Mouse (Mus musculus) left cerebral cortex, adult 9 months (tissue): ENCODE measurements around the gene Ilf2.
A peak's percentile ranks its signal among the peaks of the same experiment; 100 is the strongest.

Source experiments
- DNase-seq, 2 experiments: peaks; one replicate each; pipeline ENCODE4 v3.0.0; 2022; ENCODE audit warnings: low spot score in 2 of 2

Ilf2 gene

DNA sequence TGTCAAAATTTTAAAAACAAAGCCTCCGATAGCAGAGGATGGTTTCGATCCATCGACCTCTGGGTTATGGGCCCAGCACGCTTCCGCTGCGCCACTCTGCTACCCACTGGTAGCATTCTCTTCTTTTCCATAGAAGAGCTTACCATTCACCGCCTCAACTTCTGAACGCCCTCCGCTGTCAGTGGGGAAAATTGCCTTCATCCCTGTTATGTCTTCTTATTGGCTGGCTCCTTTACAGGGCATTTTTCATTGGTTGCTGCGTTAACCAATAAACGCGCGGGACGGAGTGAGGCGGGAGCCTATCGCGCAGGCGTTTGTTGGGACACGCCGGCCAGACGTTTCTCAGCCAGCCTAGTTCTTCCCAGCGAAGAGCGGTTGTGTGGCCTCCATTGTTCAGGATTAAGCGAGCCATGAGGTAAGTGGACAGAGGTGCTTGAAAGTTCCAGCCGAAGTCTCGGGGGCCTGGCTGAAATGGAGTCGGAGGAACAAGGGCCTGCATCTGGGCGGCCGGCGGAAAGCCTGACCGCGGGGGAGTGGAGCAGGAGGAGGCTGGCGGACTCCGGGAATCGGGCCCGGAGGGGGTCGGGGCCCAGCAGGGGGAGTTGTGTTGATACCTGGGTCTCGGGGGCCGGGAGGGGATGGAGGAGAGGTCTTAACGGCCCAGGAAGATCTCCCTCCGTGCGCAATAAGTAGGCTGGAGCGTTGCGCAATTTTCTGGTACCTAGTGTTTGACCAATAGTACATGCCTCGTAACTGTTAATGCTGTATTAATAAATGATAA lies at the start of gene Ilf2:
Ilf2 (plus strand) TSS at position 296 of the 781 bp plus-strand sequence.
- peak; percentile 96 to 98 for DNase-seq

DNA sequence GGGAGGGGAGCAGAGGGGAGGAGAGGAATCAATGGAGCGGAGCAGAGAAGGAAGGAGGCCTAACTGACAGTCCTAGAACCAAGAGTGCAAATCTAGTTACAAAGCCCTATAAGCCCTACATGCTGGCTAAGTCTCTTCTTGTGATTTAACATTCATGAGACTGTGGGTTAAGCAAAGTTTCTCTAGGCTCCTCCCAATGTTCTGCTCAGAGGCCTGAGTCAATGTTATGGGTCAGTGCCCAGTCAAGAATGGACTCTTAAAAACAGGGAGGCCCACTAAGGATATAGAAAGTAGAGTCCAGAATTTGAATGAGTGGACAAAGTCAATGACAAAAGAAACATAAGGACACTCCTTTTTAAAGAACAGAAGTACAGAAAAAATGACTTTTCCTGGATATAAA lies 48.4 kb upstream of the Ilf2 start:
- DNase-seq = no peak

DNA sequence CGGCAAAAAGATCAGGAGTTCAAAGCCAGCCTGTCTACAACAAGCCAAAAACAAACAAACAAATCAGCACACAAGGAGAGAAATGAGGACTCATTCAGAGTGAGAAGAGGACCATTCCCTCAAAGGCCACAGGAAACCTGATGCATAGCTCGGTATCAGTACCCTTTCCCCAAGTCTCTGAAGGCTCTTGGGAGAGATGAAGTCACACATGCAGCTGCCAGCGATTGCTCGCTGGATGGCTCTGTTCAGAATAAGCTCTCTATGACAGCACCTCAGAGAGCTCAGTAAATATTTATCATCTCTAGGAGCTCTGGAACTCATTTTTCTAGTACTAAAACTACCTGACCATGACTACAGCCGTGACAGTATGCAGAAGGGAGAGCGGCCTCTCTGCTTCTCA lies 47.7 kb upstream of the Ilf2 start:
- no peak for DNase-seq

DNA sequence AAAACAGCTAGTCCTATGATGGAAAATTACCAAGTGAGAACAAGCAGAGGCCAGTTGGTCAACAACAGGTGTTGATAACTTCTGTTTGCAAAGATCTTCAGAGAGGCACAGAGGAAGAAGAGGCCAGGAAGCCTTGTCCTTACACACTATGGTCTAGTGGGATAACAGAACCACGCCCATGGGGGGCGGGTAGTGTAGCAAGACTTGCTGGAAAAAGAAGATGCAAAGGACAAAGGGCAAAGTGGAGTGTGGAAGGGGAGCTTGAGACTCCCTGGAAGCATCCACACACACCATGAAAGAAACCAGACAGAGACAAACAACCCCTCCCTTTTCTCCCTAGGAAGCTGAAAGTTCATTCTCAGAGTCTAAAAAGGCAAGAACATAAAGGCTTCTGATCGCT lies 46.4 kb upstream of the Ilf2 start:
- no peak for DNase-seq

DNA sequence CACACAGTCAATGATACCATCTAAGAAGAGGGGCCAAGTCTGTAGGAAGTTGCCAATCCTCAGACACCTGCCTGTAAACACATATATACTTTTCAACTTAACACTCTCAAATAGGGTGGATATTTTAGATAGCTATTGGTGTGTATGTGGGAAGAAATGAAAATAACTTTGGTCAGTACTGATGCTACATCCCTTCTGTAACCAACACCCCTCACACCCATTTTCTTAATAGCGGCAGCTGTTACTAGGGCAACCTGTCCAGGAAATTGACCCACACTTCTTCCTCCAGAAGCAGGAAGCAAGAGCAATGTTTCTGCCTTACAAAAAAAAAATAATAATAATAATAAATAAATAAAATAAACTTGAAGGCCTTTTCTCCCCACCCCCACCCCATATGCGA lies 43.6 kb upstream of the Ilf2 start:
- no peak for DNase-seq

DNA sequence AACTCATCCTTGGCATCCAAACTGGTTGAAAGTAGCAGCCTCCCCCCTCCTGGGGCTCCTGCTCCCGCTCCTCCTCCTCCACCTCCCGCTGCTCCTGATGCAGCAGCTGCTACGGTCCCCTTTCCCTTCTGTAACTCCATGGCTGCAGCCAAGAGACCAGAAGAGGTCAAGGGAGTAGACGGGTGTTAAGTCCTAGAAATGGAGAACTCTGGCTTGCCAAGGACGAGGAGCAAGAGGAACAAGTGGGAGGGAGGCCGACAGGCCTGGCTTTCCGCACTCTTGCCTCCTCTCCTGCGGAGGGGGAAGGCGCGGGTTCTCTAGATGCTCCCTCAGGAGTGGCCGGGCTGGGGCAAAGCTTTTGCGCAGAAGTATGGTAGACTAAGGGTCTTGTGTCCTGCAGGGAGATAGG lies 43.1 kb upstream of the Ilf2 start:
- peak; percentile 33 to 47 for DNase-seq

DNA sequence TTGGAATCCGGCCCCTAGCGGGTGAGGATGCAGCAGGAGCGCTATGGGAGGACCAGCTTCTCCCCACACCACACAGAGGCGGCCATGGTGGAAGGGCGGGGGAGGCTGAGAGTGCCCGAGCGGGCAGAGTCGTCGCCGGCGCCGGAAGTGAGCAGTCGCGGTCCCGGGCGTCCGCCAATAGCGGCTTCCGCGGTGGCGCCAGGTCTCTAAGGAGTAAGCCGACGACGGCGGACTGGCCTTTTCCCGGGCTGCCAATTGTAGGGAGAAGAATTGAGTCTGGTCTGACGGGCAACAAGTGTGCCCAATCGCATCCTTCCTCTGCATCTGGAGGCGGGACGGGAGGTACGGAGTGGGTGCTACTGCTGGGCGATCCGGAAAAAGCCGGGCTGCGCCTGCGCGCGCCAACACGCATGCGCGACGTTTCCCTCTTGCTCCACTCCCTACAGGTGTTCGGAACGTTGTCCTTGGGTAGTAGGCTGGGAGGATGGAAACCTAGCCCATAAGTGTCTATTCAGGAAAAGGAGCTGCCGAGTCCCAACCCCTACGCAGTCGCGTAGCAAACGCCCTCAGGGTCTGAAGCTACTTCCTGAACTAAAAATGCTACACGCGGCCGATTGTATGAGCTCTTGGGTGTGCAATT lies 42.4 kb upstream of the Ilf2 start, which contains the start of gene Ints3:
Ints3 (minus strand) TSS at position 242 of the 640 bp plus-strand sequence.
- peak; percentile 100 for DNase-seq

DNA sequence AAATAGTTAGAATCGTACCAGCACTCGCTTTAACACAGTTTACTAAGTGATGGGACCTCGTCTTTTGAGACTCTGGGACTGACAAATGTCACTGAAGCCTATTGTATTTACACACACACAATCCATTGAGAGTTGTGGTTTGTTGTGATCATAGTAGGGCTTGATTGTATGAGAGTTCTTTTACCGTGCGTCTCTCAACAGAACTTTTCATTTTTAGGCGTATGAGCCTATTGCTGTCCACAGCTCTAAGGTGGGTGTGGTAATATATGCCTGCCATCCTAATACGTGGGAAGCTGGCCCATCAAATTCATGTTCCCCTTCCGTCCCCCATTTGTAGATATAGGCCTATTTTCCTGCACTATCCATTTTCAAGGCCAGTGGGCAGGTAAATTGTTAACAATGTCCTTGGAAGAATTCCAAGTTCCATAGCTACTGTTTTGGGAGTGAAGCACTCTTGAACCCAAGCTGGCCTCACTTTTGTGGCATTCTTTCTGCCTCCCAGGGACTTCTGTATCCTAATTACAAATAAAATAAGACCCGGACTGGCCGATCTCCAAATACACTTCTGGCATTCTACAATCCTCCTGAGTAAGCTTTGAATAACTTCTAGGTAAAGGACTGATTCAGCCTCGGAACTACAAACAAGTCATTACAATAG lies 41.7 kb upstream of the Ilf2 start:
- DNase-seq = no peak

DNA sequence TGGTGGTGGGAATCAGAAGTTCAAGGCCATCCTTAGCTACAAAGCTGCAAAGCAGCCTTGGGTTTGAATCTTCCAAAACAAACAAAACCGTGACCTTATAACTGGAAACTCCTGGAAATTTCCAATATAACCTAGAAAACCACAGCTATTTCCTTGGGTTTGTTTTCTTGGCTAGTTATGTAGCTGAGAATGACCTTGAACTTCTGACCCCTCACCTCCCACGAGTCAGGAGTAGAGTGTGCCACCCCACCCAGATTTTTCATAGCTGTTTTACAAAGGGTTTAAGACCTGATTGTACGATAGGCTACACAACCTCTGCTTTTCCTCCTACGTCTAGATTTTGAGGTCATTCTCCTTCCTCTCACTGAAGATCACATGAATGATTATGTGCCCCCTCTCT lies 38.8 kb upstream of the Ilf2 start:
- no peak for DNase-seq

DNA sequence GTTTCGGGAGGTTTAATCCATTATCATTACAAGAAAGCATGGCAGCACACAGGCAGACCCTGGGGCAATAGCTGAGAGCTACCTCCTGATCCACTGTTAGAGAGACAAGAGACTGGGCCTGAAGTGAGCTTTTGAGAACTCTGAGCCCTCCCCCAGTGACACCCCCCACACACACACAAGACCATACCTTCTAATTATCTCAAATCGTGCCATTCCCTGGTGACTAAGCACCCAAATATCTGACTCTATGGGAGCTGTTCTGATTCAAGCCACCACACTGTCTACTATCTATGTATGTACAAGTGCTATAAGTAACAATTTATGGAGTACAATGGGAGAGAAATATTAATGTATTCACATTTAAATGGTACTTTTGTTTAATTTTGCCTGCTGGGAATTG lies 35.2 kb upstream of the Ilf2 start:
- DNase-seq = no peak

DNA sequence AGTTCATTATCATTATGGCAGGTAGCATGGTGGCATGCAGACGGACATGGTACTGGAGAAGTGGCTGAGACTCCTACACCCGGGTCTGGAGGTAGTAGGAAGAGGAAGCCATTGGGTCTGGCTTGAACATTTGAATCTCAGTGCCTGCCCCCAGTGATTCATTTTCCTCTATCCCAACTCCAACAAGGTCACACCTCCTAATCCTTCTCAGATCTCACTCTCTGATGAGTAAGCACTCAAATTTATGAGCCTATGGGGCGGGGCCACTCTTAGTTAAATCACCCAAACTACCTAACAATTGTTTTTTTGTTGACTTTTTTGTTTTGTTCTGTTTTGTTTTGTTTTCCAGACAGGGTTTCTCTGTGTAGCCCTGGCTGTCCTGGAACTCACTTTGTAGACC lies 31.9 kb upstream of the Ilf2 start:
- no peak for DNase-seq

DNA sequence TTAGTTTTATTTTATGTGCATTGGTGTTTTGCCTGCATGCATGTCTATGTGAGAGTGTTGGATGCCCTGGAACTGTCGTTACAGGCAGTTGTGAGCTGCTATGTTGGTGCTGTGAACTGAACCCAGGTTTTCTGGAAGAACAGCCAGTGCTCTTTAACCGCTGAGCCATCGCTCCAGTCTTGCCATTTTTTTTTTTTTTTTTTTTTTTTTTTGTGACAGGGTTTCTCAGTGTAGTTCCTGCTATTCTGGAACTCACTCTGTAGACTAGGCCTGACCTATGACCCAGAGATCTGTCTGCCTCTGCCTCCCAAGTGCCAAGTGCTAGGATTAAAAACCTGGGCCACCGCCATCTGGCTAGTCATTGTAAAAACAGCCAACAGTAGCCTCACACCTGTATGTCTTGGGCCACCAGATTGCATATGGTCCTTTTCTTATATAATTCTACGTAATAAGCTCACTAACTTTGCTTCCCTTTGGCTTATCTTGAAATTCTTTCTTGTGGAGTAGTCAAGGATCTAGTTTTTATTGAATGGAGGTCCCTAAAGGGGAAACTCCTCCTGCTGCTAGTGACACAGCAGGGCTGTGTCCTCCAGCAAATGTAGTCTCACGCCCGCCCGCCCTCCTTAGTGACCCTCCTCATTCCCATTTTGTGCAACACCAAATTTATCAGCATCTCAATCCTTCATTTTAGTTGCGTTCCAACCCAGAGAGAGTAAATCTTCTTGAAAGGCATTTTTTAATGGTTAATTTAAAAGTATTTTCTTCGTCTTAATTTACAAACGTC lies 30.3 kb upstream of the Ilf2 start:
- DNase-seq = no peak

DNA sequence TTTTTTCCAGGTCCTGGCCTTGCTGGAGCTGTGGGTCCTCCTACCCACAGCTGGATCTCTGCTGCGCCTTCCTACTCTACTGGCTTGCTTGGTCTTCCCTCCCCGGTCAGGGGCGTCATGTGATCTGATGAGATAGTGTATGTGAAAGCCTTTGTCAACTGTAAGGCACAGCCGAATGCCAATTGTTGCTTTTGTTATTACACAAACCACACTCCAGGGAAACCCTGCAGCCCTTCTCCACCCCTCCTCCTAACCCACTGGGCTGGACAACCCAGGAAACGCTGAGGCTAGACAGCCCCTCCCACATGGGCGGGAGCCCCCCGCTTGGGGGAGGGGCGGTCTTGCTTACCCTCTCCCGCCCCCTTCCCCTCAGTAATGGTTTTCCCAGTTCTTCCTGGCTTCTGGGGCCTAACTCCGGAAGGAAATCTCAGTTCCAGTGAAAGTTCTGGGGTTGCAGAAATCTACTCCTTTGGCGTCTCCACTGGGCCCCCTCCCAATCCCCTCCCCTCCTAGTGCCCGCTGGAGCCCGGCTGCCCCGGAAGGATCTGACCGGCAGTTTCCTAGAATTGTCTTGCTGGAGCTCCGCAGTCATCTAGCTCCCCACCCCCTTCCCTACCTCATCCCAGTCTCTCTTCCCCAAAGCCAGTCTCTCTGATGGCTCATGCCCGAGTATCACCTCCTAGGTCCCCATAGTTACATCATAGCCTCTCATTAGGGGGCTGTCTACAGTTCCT lies 29.4 kb upstream of the Ilf2 start:
- peak; percentile 58 to 63 for DNase-seq

DNA sequence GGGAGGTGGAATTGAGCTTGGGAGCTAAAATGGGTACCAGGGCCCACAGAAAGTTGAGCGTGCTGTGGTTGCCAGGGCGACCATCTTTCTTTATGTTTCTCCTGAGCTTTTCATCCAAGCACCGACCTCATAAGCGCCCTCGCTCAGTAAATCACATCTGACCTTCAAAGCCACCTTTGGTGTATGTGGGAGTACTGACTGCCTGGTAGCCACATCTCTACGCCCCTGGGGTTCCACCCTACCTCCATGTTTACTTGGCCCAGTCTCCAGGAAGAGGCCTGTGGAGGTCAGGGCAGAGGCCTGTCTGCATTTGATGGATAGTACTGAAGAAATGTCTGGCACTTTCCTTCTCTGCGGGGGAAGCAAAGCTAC lies 28.8 kb upstream of the Ilf2 start:
- DNase-seq = no peak

DNA sequence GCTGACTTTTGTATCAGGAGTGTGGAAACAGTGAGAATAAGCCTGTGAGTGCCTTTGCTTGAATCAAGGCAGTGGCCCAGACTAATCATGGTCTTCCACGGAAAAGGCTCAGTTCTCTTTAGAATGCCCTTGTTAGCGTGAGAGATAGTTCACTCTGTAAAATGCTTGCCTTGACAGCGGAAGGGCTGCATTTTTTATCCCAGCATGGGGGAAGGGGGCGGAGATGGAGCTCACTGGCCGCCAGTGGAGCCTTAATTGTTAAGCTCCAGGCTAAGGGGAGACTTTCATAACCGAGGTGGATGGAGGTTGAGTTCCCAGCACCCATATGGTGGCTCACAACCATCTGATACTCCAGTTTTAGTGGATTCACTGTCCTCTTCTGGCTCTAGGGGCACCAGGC lies 27.3 kb upstream of the Ilf2 start:
- no peak for DNase-seq

DNA sequence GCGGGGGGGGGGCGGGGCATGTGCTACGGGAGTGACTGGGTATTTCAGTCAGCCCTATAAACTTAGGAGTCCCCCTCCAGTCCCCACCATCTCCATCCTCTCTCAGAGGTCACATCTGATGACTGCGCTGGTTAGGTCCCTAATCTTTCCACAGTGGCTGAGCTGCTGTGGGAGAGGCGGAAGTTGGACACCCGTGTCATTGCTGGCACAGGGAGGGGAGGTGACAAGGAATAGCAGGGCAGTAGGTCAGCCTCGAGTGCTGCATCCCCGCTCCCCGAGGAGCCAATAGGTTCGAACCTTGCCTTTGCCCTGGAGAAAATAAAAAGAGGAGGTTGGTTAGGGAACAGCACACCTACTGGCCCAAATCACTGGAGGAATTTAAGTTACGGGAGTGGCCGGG lies 25.1 kb upstream of the Ilf2 start:
- DNase-seq = no peak

DNA sequence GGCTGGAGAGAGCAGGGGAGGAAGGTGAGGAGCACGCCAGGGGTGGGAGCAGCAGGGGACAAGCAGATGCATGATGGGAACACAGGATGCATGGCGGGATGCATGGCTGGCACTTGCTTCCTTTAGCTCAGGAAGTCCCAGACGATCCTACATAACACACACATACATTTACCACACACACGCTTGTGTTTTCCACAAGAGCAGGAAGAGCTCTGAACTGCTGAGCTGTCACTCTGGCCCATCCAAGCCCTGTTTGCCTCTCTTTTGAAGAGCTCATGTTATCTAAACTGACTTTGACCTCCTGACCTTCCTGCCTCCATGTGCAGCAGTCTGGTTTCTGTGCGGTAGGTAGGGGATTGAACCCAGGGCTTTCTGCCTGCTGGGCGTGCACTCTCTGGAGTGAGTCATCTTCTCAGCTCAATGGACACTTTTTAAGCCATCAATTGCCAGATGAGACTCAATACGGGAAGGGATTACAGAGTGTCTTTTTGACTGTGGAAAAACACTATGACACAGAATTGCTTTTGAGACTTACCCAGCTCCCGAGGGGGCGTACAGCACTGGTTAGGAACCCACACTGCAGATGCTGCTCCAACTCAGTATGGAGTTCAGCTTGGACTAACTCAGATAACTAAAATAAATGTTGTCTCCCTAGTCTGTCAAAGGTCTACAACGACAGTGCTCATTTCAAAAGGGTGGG lies 24.4 kb upstream of the Ilf2 start:
- DNase-seq = peak in 1 of 2 experiments; percentile 52

DNA sequence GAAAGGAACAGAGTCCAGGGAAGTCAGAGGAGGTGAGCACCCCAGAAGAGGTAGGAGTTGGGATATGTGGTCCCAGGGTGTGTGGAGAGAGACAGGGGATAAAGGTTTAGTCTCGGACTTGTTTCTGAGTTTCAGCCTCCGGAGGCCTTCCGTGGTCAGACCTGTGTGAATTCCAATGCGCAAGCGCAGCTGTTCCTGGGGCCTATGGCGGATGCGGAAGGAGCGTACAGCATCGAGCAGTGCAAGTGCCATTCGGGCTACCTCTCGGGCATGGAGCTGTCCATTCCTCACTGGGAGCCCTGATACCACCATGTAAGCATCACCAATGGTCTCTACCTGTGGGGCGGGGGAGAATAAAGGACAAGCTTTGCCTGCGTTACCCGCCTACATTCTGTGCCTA lies 21.0 kb upstream of the Ilf2 start:
- DNase-seq = no peak

DNA sequence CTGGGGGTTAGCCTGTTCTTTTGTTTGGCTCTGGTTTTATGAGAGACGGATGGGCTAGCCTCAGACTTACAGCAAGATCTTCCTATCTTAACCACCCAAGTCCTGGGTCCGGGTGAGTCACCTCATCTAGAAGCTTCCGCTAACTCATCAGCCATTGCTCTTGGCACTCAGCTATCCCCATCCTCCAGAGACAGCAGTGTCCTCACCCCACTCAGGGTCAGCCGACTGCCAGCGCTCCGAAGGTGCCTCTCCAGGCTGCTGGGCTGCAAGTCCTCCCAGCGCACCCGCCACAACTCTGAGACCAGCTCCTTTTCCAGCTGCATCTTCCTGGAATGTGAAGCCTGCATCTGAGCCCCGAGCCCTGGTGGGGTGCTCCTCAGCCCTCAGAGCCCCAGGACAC lies 16.2 kb upstream of the Ilf2 start:
- no peak for DNase-seq

DNA sequence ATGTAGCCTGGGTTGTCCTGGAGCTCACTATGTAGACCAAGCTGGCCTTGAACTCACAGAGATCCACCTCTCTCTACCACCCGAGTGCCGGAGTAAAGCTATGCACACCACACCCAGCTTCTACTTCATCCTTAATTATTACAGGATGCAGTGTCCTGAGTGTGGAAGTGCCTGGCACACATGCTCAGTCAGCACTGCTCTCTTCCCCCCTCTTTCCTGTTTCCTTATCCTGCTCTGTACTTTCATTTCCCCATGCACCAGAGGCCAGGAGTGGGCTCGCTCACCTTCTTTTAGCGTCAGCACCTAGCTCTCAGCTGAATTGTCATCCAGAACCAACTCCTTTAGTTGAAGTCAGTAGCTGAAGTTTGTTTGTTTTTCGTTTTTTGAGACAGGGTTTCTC lies 15.6 kb upstream of the Ilf2 start:
- no peak for DNase-seq

DNA sequence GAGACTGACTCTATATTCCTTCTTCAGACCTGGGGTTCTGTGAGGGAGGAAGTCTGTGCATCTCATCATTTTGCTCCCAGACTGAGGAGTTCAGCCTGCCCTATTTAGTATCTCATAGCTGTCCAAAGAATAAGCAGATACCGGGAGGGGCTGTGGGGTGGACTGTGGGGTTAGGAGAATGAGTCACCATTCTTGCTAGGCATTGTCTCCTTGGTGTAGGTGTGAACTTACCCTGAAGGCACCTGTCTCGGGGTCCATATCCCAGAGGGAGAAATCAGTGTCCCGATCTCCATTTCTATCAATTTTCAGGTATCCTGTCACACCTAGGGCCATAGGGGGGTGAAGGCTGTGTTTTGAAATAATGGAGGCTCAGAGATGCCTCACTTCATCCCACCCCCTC lies 14.0 kb upstream of the Ilf2 start:
- DNase-seq = no peak
